Mouse (Mus musculus) embryonic fibroblast, embryonic 13.5 days (primary cell): ENCODE data around the gene Gm8773. TPM values are rescaled to one million over a fixed set of nuclear protein-coding genes. Genes with fewer than 3 reads are reported as not detected.

Experiments used
- H3K27ac ChIP-seq: 2 replicates; pipeline ENCODE4 v1.5.1; 2012; ENCODE audit warnings: low read length, control low read depth, inconsistent platforms; ENCODE audit not compliant: insufficient read depth
- H3K4me1 ChIP-seq: 2 replicates; pipeline ENCODE4 v1.6.1; 2011; ENCODE audit warnings: low read length; ENCODE audit not compliant: control insufficient read depth, insufficient read depth
- H3K4me3 ChIP-seq: 2 replicates; pipeline ENCODE4 v1.5.1; 2011; ENCODE audit warnings: mild to moderate bottlenecking, control low read depth, low read length; ENCODE audit not compliant: insufficient read depth
- CTCF ChIP-seq: IDR thresholded peaks from 2 replicates; pipeline ENCODE4 v1.5.1; 2011; ENCODE audit warnings: mild to moderate bottlenecking, control low read depth, low read length, moderate library complexity, borderline replicate concordance; ENCODE audit not compliant: insufficient read depth
- POLR2A ChIP-seq: IDR thresholded peaks from 2 replicates; pipeline ENCODE4 v1.6.1; 2011; ENCODE audit warnings: low read depth, mild to moderate bottlenecking, control low read depth, low read length, moderate library complexity
- polyA plus RNA-seq: library from polyadenylated mRNA; stranded (reverse); fragments of >200 nt; gene quantifications from 2 replicates; pipeline ENCODE4 v1.2.4, GENCODE M21; 2011; ENCODE audit warnings: low read depth; ENCODE audit not compliant: missing spikeins, insufficient read length

The Gm8773 gene
- polyA plus RNA-seq, 1 experiment = 1.8 TPM

DNA sequence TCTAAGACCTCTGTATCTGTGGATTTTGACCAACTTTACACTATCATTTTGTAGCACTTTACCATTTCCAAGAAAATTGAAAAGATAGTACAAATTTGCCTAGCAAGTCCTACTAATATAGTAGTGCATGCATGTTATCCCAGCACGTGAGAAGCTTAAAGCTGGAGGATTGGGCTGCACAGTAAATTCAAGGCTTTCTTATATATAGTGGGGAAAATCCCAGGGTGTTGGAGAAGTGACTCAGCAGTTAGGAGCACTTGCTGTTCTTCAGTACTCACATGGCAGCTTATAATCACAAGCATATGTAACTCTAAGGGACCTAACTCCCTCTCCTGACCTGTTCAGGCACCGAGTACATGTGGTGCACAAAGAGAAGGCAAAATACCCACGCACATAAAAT lies 11.2 kb upstream of the Gm8773 start:
- Histone ChIP-seq H3K4me1 (peaks cover 4% of the 10 kb centered on the region; the same call in 1 of the 2 replicates), H3K27ac (peak overlapping the region; percentile 44; the same call in 1 of the 2 replicates), H3K4me3 (no peak overlapping the region)
- no peak for TF ChIP-seq POLR2A
- TF ChIP-seq CTCF = no peak

- H3K27ac ChIP-seq = no peak overlapping the region
- H3K4me1 ChIP-seq = no peaks in the 10 kb centered on the region
- no peak for TF ChIP-seq POLR2A
- no peak for TF ChIP-seq CTCF
- H3K4me3 ChIP-seq = no peak overlapping the region
Measured at GRCm38 (mm10) chr5:5587686-5588085, 14.1 kb downstream of the Gm8773 start.

- Histone ChIP-seq H3K4me3 (no peak overlapping the region), H3K4me1 (no peaks in the 10 kb centered on the region), H3K27ac (no peak overlapping the region)
- TF ChIP-seq CTCF (no peak), POLR2A (no peak)
Measured at GRCm38 (mm10) chr5:5610540-5610939, 36.9 kb downstream of the Gm8773 start.

- peaks cover 5% of the 10 kb centered on the region; the same call in 1 of the 2 replicates for H3K4me1 ChIP-seq
- H3K27ac ChIP-seq = no peak overlapping the region
- TF ChIP-seq CTCF (no peak), POLR2A (no peak)
- no peak overlapping the region for H3K4me3 ChIP-seq
Measured at GRCm38 (mm10) chr5:5618329-5618728, 44.7 kb downstream of the Gm8773 start.

DNA sequence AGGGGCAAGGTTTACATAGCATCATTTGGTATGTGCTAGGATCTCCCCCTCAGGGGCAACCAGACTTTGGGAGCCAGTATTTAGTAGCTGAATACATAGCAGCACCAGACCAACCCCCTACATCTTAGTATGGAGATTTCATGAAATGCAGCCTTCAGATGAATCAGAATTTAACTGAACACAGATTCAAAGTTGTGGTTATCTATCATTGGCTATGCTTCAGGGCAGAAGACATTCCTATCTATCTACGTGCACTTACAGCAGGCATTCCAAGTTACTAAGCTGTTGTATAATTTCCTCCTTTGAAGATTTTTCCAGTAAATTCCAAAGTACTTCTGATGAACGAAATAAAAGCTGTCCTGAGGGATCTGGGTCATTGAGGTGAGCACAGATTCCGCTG lies 51.9 kb downstream of the Gm8773 start:
- Histone ChIP-seq H3K4me3 (no peak overlapping the region), H3K27ac (peak overlapping the region; percentile 80), H3K4me1 (peaks cover 10% of the 10 kb centered on the region)
- no peak for TF ChIP-seq POLR2A
- no peak for TF ChIP-seq CTCF

Other genes starting within 250 kb of the Gm8773 start
- 41.4 and 50.0 TPM in 2 replicates for gene Cdk14, start 153.5 kb upstream of the Gm8773 start, polyA plus RNA-seq
- gene 1700015F17Rik, start 94.7 kb upstream of the Gm8773 start, polyA plus RNA-seq = not detected in 2 replicates
- gene Cldn12, start 58.8 kb upstream of the Gm8773 start, polyA plus RNA-seq = 29.4 and 29.7 TPM in 2 replicates
- 32.0 and 33.0 TPM in 2 replicates for gene Gtpbp10, start 14.3 kb upstream of the Gm8773 start, polyA plus RNA-seq
- 3.6 and 5.0 TPM in 2 replicates for gene Cfap69, start 90.4 kb downstream of the Gm8773 start, polyA plus RNA-seq
- gene Steap2, start 120.8 kb downstream of the Gm8773 start, polyA plus RNA-seq = 63.5 and 68.2 TPM in 2 replicates
- 29.2 and 33.8 TPM in 2 replicates for gene Steap1, start 175.5 kb downstream of the Gm8773 start, polyA plus RNA-seq